In genomic region chr6:36004701-36005100, GRCm38 (mm10) we compare ENCODE assay signal across 8 mouse cellular contexts.
DNase-seq lines count a peak whose midpoint lies in the region; ATAC-seq and TF ChIP-seq lines count a peak whose summit lies in the region.

No protein-coding gene starts in this region.

- WGBS in hindbrain, embryonic 14.5 days, result 41% methylated on average over 1 of the region's 1 CpGs
- WGBS in hindbrain, embryonic 13.5 days, result 31% methylated on average over 1 of the region's 1 CpGs
- WGBS in limb, embryonic 14.5 days, result 48% methylated on average over 1 of the region's 1 CpGs

- no peak overlapping the region for H3K4me3 ChIP-seq in hindbrain, embryonic 14.5 days (replicated peaks; ENCODE audit: low read length)
- no peak overlapping the region for H3K4me3 ChIP-seq in hindbrain, embryonic 13.5 days
- no peak overlapping the region for H3K4me3 ChIP-seq in MEL (ENCODE audit: control insufficient read depth in 1 of 2, insufficient read depth in 1 of 2, low read depth in 2 of 2, low read length in 2 of 2)
- no peak overlapping the region for H3K4me3 ChIP-seq in limb, embryonic 14.5 days (replicated peaks; ENCODE audit: low read length)

- TF ChIP-seq CTCF in MEL (IDR thresholded peaks at IDR 0.05 in 2 of 3, conservative IDR thresholded peaks at IDR 0.05 in 1 of 3; ENCODE audit: control insufficient read depth in 1 of 3, insufficient read depth in 1 of 3, low read depth in 2 of 3, low read length in 3 of 3, poor library complexity in 1 of 3, severe bottlenecking in 1 of 3), result peak in 2 of 3 experiments; percentile 38 to 44; a peak in 3 of 6 replicates

- ATAC-seq in hindbrain, embryonic 14.5 days (ENCODE audit: low FRiP score), result no peak
- ATAC-seq in hindbrain, embryonic 13.5 days (ENCODE audit: low FRiP score), result no peak
- ATAC-seq in limb, embryonic 14.5 days (ENCODE audit: low FRiP score, low read depth), result no peak

- no peaks in the 10 kb centered on the region for H3K27me3 ChIP-seq in hindbrain, embryonic 14.5 days (ENCODE audit: control insufficient read depth, insufficient read depth, low read length)
- H3K27me3 ChIP-seq in hindbrain, embryonic 13.5 days, result no peaks in the 10 kb centered on the region
- no peaks in the 10 kb centered on the region for H3K27me3 ChIP-seq in MEL (ENCODE audit: control insufficient read depth in 1 of 2, insufficient read depth in 2 of 2, low read length in 2 of 2)
- H3K27me3 ChIP-seq in limb, embryonic 14.5 days (ENCODE audit: control insufficient read depth, insufficient read depth, low read length), result no peaks in the 10 kb centered on the region

- H3K9me3 ChIP-seq in hindbrain, embryonic 14.5 days (ENCODE audit: control insufficient read depth, low read length), result no peaks in the 10 kb centered on the region
- no peaks in the 10 kb centered on the region for H3K9me3 ChIP-seq in hindbrain, embryonic 13.5 days
- H3K9me3 ChIP-seq in MEL (replicated peaks; ENCODE audit: insufficient read depth, low read length), result no peaks in the 10 kb centered on the region
- H3K9me3 ChIP-seq in limb, embryonic 14.5 days (ENCODE audit: control insufficient read depth, low read length), result no peaks in the 10 kb centered on the region

- no peak overlapping the region for H3K4me2 ChIP-seq in hindbrain, embryonic 14.5 days (replicated peaks)
- H3K4me2 ChIP-seq in hindbrain, embryonic 13.5 days, result no peak overlapping the region
- H3K4me2 ChIP-seq in limb, embryonic 14.5 days (replicated peaks; ENCODE audit: low read depth, low read length, severe bottlenecking), result no peak overlapping the region

- no peaks in the 10 kb centered on the region for H3K4me1 ChIP-seq in hindbrain, embryonic 14.5 days (replicated peaks; ENCODE audit: control insufficient read depth, insufficient read depth, low read length)
- no peaks in the 10 kb centered on the region for H3K4me1 ChIP-seq in hindbrain, embryonic 13.5 days (replicated peaks)
- H3K4me1 ChIP-seq in MEL (ENCODE audit: control insufficient read depth in 1 of 2, insufficient read depth in 2 of 2, low read length in 2 of 2), result no peaks in the 10 kb centered on the region
- no peaks in the 10 kb centered on the region for H3K4me1 ChIP-seq in limb, embryonic 14.5 days (ENCODE audit: control insufficient read depth, insufficient read depth, low read length)

- no peak overlapping the region for H3K9ac ChIP-seq in hindbrain, embryonic 14.5 days
- H3K9ac ChIP-seq in hindbrain, embryonic 13.5 days, result no peak overlapping the region
- no peak overlapping the region for H3K9ac ChIP-seq in MEL (ENCODE audit: control insufficient read depth, low read depth, low read length, poor library complexity, severe bottlenecking)
- no peak overlapping the region for H3K9ac ChIP-seq in limb, embryonic 14.5 days (ENCODE audit: low read depth, low read length, severe bottlenecking)

- no peaks in the 10 kb centered on the region for H3K36me3 ChIP-seq in hindbrain, embryonic 14.5 days (replicated peaks; ENCODE audit: control insufficient read depth, insufficient read depth)
- H3K36me3 ChIP-seq in hindbrain, embryonic 13.5 days, result no peaks in the 10 kb centered on the region
- no peaks in the 10 kb centered on the region for H3K36me3 ChIP-seq in MEL (ENCODE audit: control insufficient read depth in 1 of 2, insufficient read depth in 2 of 2, low read length in 2 of 2)
- H3K36me3 ChIP-seq in limb, embryonic 14.5 days (ENCODE audit: control insufficient read depth, insufficient read depth, low read length), result no peaks in the 10 kb centered on the region

- H3K79me2 ChIP-seq in MEL (ENCODE audit: control insufficient read depth, insufficient read depth, low read length, poor library complexity), result no peaks in the 10 kb centered on the region

- TF ChIP-seq RAD21 in MEL (IDR thresholded peaks at IDR 0.05; ENCODE audit: low read depth, low read length), result peak; percentile 8

- H3K27ac ChIP-seq in hindbrain, embryonic 14.5 days, result no peak overlapping the region
- H3K27ac ChIP-seq in hindbrain, embryonic 13.5 days, result no peak overlapping the region
- H3K27ac ChIP-seq in MEL (ENCODE audit: control insufficient read depth, low read depth, low read length), result no peak overlapping the region
- H3K27ac ChIP-seq in limb, embryonic 14.5 days (replicated peaks; ENCODE audit: low read depth, low read length), result no peak overlapping the region

- no peak for TF ChIP-seq POLR2A in MEL (IDR thresholded peaks at IDR 0.05; ENCODE audit: control insufficient read depth in 1 of 2, insufficient read depth in 1 of 2, low read depth in 1 of 2, low read length in 2 of 2, poor library complexity in 1 of 2)
- no peak for TF ChIP-seq POLR2A in limb, embryonic 14.5 days (IDR thresholded peaks at IDR 0.05; ENCODE audit: borderline replicate concordance, extremely low read depth, insufficient read depth, insufficient read length)

- peak; percentile 71 for DNase-seq in hindbrain, embryonic 14.5 days (ENCODE audit: low spot score)
- peak; percentile 2 for DNase-seq in A20 (ENCODE audit: low read depth, low spot score)
- peak; percentile 30 for DNase-seq in MEL (ENCODE audit: low read depth, low spot score)
- peak; percentile 2 for DNase-seq in embryo, embryonic 11.5 days (ENCODE audit: low read depth, low spot score)
- peak; percentile 56 for DNase-seq in limb, embryonic 14.5 days (ENCODE audit: low spot score)
- DNase-seq in testis, postnatal 10 days (ENCODE audit: low spot score), result no peak
- no peak for DNase-seq in B cell, adult 2 months

- no peak for TF ChIP-seq EP300 in MEL (IDR thresholded peaks at IDR 0.05; ENCODE audit: low read depth in 1 of 2, low read length in 2 of 2)

TF ChIP-seq in MEL, 35 proteins besides CTCF, POLR2A, EP300 and RAD21:
- TF ChIP-seq GABPA (IDR thresholded peaks at IDR 0.05; ENCODE audit: low read depth, low read length) (no peak), SMC3 (IDR thresholded peaks at IDR 0.05; ENCODE audit: low read depth, low read length) (peak; percentile 39), MAX (IDR thresholded peaks at IDR 0.05; ENCODE audit: low read length) (no peak), TBP (IDR thresholded peaks at IDR 0.05; ENCODE audit: low read depth, low read length) (no peak)

Comparison
In these comparisons a context has a peak if more than half of its experiments do, and no peak if none do; other contexts are left out.
1. DNase-seq: peak in hindbrain, embryonic 14.5 days (single experiment), A20 (single experiment), MEL (single experiment), embryo, embryonic 11.5 days (single experiment) and limb, embryonic 14.5 days (single experiment); none in testis, postnatal 10 days (single experiment) and B cell, adult 2 months (0 of 2).